Mouse (Mus musculus) left cerebral cortex, postnatal 25 days (tissue): ENCODE data around the gene Sptbn4. TPM values are rescaled to one million over a fixed set of nuclear protein-coding genes. Genes with fewer than 3 reads are reported as not detected.

ENCODE experiments used
- DNase-seq, 2 experiments: peaks; one replicate each; pipeline ENCODE4 v3.0.0; 2022; ENCODE audit warnings: low spot score in 2 of 2, mixed read lengths in 1 of 2
- intact Hi-C: fragments of 180-260 bp; cut with DNase I; formaldehyde crosslinking; loops from one replicate; pipeline ENCODE4 v1.15.1; 2025
- total RNA-seq, 2 experiments: library from RNA; stranded (reverse); gene quantifications; 2 replicates each; pipeline ENCODE4 v1.2.3; 2021

Gene Sptbn4
- total RNA-seq, 2 experiments from 2014 or later = 132 to 139 TPM

DNA sequence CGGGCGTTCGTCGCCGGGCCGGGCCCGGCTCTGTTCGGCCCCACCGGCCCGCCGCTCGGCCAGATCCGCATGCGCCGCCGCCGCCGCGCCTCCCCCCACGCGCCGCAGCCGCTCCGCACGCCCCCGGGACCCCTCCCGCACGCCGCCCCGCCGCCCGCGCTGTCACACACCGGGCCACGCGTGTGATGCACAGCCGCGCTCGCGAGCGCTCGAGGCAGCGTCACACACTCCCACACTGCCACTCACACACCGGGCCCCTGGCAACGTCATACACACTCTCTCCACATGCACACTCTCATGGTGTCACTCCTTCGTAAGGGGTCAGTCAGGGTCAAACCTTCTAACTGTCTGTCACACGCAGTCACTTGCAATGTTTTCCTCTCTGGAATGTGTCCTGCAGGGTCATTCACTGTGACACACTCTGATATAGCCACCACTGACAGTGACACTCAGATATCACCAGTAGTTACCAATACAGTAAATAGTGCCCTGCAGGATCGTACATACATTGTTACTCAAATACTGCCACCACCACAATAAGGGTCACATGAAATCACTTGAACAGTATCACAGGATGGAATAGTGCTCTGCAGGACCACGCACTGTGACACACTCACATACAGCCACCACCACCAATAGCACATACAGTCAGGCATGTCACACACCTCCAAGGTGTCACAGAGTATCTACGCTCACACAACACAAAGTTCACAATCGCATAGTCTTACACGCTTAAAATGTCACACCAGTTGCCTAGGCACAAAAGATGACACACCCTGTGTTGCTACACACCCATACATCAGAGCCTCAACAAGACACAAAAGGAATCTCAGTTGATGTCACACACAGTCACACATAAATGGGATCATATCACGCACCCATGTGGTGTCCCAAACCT is 716 bp downstream of the Sptbn4 start:
- DNase-seq = peak; percentile 82
- intact Hi-C loops = loop anchor here (5.0 kb wide), 1 partner anchor 109 kb away; the partner anchor contains the start of gene Ltbp4

DNA sequence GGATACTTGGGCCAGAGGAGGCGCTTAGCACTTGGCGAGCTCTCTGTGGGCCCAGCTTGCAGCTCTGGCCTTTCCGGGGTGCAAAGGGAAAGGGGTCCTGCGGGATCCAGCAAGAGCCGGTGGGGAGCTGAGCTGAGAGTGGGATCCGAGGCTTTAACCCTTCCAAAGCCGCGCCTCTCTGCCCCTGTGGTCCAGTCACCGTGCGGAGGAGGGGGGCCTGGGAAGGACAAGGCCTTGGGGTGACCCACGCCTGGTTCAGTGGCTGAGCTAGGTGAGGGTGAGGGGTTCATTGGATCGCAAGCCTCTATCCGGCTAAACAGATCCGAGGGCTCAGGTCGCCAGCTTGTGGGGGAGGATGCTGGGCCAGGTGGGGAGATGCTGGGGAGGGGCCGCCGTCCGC is 1.4 kb downstream of the Sptbn4 start:
- intact Hi-C loops = loop anchor here (5.0 kb wide), 1 partner anchor 109 kb away; the partner anchor contains the start of gene Ltbp4
- no peak for DNase-seq

DNA sequence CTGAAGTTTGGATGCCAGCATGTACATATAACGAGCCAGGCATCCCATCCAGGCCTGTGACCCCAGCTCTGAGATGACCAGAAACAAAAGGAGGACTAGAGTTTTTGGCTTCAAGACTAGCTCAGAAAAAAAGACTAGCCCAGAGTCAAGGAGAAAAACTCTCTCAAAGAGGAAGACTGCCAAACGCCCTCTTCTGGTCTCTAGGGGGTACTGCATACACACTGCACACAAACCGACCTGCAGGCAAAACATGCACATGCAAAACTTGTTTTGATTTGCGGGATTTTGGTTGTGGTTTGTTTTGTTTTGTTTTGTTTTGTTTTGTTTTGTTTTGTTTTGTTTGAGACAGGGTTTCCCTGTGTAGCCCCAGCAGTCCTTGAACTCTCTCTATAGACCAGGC is 7.5 kb downstream of the Sptbn4 start:
- DNase-seq = no peak
- intact Hi-C loops = no loop called here

- intact Hi-C loops = no loop called here
- DNase-seq = no peak
These were observed 9.9 kb downstream of the Sptbn4 start for GRCm38 (mm10) chr7:27437544-27437943.

GRCm38 (mm10) chr7:27433794-27434193 is 13.7 kb downstream of the Sptbn4 start:
- no peak for DNase-seq
- intact Hi-C loops = no loop called here

DNA sequence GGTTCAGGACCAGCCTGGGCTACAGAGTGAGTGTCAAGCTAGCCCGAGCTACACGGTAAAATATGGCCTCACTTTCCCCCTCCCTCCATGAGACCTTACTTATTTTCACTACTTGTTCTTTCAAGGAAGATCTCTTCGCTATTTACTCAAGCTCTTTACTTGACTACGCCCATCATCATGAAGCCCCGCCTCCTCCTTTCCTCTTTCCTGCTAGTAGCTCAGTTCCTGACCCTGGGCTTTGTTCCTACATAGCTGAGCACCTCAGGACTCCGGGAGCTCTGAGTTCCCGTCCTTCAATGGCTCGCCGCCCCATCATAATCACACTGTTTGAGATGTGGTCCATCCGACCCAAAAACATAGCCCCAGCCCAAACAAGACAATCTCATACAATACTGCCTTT is 14.1 kb downstream of the Sptbn4 start:
- intact Hi-C loops = no loop called here
- DNase-seq = no peak

DNA sequence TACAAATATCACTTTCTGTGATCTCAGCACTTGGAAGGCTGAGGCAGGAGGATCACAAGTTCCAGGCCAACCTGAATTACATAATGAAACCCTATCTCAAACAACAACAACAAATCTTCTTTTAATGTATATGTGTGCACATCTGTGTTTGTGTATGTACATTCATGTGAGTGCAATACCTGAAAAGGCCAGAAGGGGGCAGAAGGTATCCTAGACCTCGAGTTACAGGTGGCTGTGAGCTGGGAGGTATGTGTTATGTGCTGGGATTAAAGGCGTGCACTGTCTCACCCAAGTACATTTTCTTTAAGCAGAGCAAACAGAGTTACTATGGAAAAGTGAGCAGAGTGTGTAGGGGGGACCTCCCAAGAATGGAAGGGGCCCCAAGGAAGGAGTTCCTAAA is 18.4 kb downstream of the Sptbn4 start:
- intact Hi-C loops = no loop called here
- DNase-seq = no peak

GRCm38 (mm10) chr7:27428002-27428401 is 19.5 kb downstream of the Sptbn4 start:
- intact Hi-C loops = no loop called here
- no peak for DNase-seq

DNA sequence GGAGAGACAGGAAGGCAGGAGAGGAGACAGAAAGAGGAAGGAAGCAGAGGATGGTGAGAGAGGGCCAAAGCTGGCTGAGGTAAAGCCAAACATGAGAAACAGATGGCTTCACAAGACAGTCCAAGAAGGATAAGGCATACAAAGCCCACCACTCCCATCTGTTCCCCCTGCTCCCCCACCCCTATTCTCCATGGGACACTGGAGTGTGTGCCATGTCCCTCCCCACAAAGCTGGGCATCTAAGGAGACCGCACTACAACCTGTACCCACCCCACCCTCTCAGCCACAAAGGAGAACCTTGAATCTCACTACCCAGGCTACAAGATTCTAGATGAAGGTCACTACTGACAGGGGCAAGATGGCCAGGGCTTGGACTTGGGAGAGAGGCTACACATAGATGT is 20.1 kb downstream of the Sptbn4 start:
- DNase-seq = no peak
- intact Hi-C loops = no loop called here

DNA sequence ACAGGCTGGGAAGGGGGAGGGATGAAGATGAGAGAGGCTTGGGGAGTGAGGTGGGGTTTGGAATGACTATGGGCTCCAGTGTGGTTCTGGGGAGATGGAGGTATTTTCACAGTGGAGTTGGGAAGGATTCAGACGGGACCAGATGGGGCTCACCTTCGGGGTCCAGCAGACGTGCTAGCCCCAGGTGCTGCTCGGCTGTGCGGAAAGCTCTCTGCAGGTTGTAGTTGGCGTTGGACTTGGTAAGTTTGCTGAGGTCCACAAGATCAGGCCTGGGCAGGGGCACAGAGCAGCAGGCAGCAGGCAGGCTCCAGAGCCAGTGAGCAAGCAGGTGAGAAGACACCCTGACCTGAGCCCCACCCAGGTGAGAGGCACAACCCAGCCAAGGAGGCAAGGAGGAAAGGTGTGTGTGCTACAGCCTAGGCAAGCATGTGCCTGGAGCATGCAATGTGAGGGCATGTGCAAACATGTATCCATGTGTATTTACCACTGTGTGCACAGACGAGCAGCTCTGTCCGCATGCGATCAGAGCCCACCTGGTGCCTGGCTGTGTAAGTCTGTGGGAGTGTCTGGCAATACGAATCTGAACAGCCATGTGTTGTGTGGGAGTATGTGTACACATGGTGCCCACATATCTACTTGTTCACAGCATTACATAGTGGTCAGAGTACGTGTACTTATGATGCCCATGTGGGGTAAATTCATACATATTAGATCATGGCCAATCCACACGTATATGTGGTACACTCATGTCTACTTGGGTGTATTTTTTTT is 23.7 kb downstream of the Sptbn4 start:
- peak in 1 of 2 experiments; percentile 39 for DNase-seq
- intact Hi-C loops = no loop called here

- no peak for DNase-seq
- intact Hi-C loops = no loop called here
These were observed 28.4 kb downstream of the Sptbn4 start for GRCm38 (mm10) chr7:27419101-27419500.

DNA sequence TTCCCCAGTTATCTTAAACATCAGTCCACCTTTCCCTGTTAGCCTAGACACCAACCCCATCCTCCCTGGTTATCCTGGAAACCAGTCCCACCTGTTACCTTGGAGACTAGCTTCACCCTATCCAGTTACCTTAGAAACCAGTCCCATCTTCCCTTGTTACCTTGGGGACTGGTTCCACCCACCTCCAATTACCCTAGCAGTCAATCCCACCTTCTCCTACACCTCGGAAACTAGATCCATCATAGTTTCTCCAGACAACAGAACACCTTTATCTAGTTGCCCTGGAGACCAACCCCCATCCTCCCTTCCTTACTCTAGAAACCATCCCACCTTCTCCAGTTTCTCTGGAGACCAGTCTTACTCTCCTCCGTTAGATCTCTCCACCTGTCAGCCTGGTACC is 30.3 kb downstream of the Sptbn4 start:
- peak in 1 of 2 experiments; percentile 60 for DNase-seq
- intact Hi-C loops = no loop called here

GRCm38 (mm10) chr7:27408379-27409176 is 38.9 kb downstream of the Sptbn4 start:
- intact Hi-C loops = no loop called here
- peak; percentile 52 to 58 for DNase-seq

- intact Hi-C loops = no loop called here
- no peak for DNase-seq
These were observed 39.7 kb downstream of the Sptbn4 start for GRCm38 (mm10) chr7:27407816-27408215.

DNA sequence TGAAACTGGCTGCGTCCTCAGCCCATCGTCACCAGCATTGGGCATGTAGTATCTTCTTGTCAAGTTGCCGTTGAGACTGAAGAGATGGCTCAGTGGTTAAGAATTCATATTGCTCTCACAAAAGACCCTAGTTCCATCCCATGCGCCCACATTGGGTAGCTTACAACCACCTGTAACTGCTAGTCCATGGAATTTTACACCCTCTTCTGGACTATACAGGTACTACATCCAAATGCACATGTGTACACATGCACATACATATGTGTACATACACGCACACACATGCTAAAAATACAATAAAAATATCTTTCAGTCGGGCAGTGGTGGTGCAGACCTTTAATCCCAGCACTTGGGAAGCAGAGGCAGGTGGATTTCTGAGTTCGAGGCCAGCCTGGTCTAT is 41.0 kb downstream of the Sptbn4 start:
- no peak for DNase-seq
- intact Hi-C loops = no loop called here

- intact Hi-C loops = no loop called here
- no peak for DNase-seq
These were observed 43.1 kb downstream of the Sptbn4 start for GRCm38 (mm10) chr7:27404203-27404942.

DNA sequence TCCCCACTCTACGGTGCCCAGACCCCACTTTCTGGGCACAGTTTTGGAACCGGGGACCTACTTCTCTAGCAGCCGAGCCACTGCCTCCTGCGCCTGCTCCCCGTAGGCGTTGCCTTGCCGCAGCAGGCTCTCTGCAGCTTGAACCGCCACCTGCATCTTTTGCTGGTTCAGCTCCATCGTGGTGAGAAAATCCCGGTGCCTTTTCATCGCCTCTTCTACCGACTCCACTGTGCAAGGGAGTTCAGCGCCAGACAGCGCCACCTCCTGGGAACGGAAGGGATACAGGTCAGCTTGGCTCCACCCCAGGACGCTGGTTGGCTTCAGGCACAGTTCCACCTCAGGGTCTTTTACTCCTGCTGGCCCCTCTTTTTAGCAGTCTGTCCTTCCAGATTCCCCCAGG is 44.8 kb downstream of the Sptbn4 start:
- intact Hi-C loops = loop anchor here (2.0 kb wide), 1 partner anchor 70 kb away; no protein-coding TSS in a partner anchor
- peak; percentile 76 to 87 for DNase-seq

- intact Hi-C loops = no loop called here
- peak in 1 of 2 experiments; percentile 74 for DNase-seq
These were observed 46.9 kb downstream of the Sptbn4 start for GRCm38 (mm10) chr7:27400545-27400944.
